Mouse (Mus musculus) CH12.LX (cell line): ENCODE measurements around the gene Rnase13.

Experiments used
- CHD1 ChIP-seq: IDR thresholded peaks from 2 replicates; pipeline ENCODE4 v1.6.1; 2012; ENCODE audit warnings: low read depth, low read length, improper control_type of control experiment, inconsistent platforms
- CTCF ChIP-seq, 2 experiments: IDR thresholded peaks in 1 of 2; conservative IDR thresholded peaks in 1 of 2; 2 replicates each; pipeline ENCODE4 v1.5.1; 2011 to 2012; ENCODE audit warnings: low read depth in 2 of 2, low read length in 2 of 2, improper control_type of control experiment in 1 of 2, inconsistent platforms in 1 of 2, mild to moderate bottlenecking in 1 of 2, moderate library complexity in 1 of 2
- E2F4 ChIP-seq: IDR thresholded peaks from 2 replicates; pipeline ENCODE4 v1.6.1; 2011; ENCODE audit warnings: low read depth, low read length, improper control_type of control experiment; ENCODE audit not compliant: insufficient replicate concordance
- EP300 ChIP-seq: IDR thresholded peaks from 2 replicates; pipeline ENCODE4 v1.6.1; 2011; ENCODE audit warnings: low read length, improper control_type of control experiment
- HCFC1 ChIP-seq: IDR thresholded peaks from 2 replicates; pipeline ENCODE4 v1.6.1; 2012; ENCODE audit warnings: low read depth, mild to moderate bottlenecking, inconsistent platforms, low read length, improper control_type of control experiment
- IRF4 ChIP-seq: IDR thresholded peaks from 2 replicates; pipeline ENCODE4 v1.6.1; 2014; ENCODE audit warnings: low read depth, mild to moderate bottlenecking, inconsistent platforms, low read length, improper control_type of control experiment
- MAX ChIP-seq: IDR thresholded peaks from 2 replicates; pipeline ENCODE4 v1.6.1; 2011; ENCODE audit warnings: low read length, improper control_type of control experiment
- MYC ChIP-seq: IDR thresholded peaks from 2 replicates; pipeline ENCODE4 v1.6.1; 2011; ENCODE audit warnings: low read depth, mild to moderate bottlenecking, improper control_type of control experiment, low read length
- POLR2A ChIP-seq: IDR thresholded peaks from 2 replicates; pipeline ENCODE4 v1.6.1; 2011; ENCODE audit warnings: low read depth, mild to moderate bottlenecking, improper control_type of control experiment, low read length
- POLR2AphosphoS2 ChIP-seq: IDR thresholded peaks from 2 replicates; pipeline ENCODE4 v1.6.1; 2011; ENCODE audit warnings: low read depth, low read length, improper control_type of control experiment
- RAD21 ChIP-seq: IDR thresholded peaks from 2 replicates; pipeline ENCODE4 v1.6.1; 2011; ENCODE audit warnings: low read depth, mild to moderate bottlenecking, low read length, improper control_type of control experiment, moderate library complexity
- SIN3A ChIP-seq: IDR thresholded peaks from 2 replicates; pipeline ENCODE4 v1.6.1; 2012; ENCODE audit warnings: low read length, improper control_type of control experiment, inconsistent platforms
- USF1 ChIP-seq: IDR thresholded peaks from 2 replicates; pipeline ENCODE4 v1.6.1; 2014; ENCODE audit warnings: low read depth, mild to moderate bottlenecking, inconsistent platforms, low read length, improper control_type of control experiment
- USF2 ChIP-seq: conservative IDR thresholded peaks from 2 replicates; pipeline ENCODE4 v1.6.1; 2011; ENCODE audit warnings: low read depth, low read length, improper control_type of control experiment

GRCm38 (mm10) chr14:51883527-51884030 is 39.0 kb downstream of the Rnase13 start:
- TF ChIP-seq RAD21 = peak; percentile 49
- TF ChIP-seq MYC = peak; percentile 93
- TF ChIP-seq USF1 = 0 out of 2 replicates have a peak, but pooled peaks have one; percentile 23
- TF ChIP-seq CTCF (conservative IDR thresholded peaks at IDR 0.05 in 1 of 2, IDR thresholded peaks at IDR 0.05 in 1 of 2; ENCODE audit: low read depth in 2 of 2, low read length in 2 of 2) = peak; percentile 66 to 82; a peak in 3 of 4 replicates
- TF ChIP-seq POLR2AphosphoS2 = no peak
- no peak; the same call in 1 of the 2 replicates for TF ChIP-seq CHD1
- TF ChIP-seq EP300 = no peak
- peak; percentile 50 for TF ChIP-seq HCFC1
- 0 out of 2 replicates have a peak, but pooled peaks have one; percentile 38 for TF ChIP-seq POLR2A
- TF ChIP-seq USF2 = no peak
- TF ChIP-seq SIN3A = peak; percentile 76; the same call in 1 of the 2 replicates
- TF ChIP-seq E2F4 = no peak
- peak; percentile 73 for TF ChIP-seq MAX
- TF ChIP-seq IRF4 = no peak; the same call in 1 of the 2 replicates
